Mouse (Mus musculus) hindbrain, embryonic 14.5 days (tissue): ENCODE measurements around the gene Arhgap44. TPM values are rescaled to one million over a fixed set of nuclear protein-coding genes. Genes with fewer than 3 reads are reported as not detected.

Experiments used
- ATAC-seq: fragments of 200-750 bp; cut with Nextera tagmentation; 2 replicates; pipeline ENCODE4 v1.8.0; 2017; ENCODE audit warnings: moderate number of reproducible peaks, mild to moderate bottlenecking, moderate TSS enrichment, moderate library complexity; ENCODE audit not compliant: low FRiP score
- DNase-seq: peaks from one replicate; pipeline ENCODE4 v3.0.0-alpha.2; 2015; ENCODE audit warnings: low spot score
- H3K27ac ChIP-seq: fragments of 300-500 bp; sonication (generic); 2 replicates; pipeline ENCODE4 v1.5.1; 2014; ENCODE audit warnings: mild to moderate bottlenecking, moderate library complexity
- H3K27me3 ChIP-seq: fragments of 300-500 bp; sonication (generic); 2 replicates; pipeline ENCODE4 v1.6.1; 2014; ENCODE audit warnings: mild to moderate bottlenecking, low read length, mixed read lengths; ENCODE audit not compliant: control insufficient read depth, insufficient read depth
- H3K36me3 ChIP-seq: fragments of 300-500 bp; sonication (generic); replicated peaks from 2 replicates; pipeline ENCODE4 v1.6.1; 2014; ENCODE audit not compliant: control insufficient read depth, insufficient read depth
- H3K4me1 ChIP-seq: fragments of 300-500 bp; sonication (generic); replicated peaks from 2 replicates; pipeline ENCODE4 v1.6.1; 2014; ENCODE audit warnings: antibody characterized with exemption, low read length, mixed read lengths; ENCODE audit not compliant: control insufficient read depth, insufficient read depth
- H3K4me2 ChIP-seq: fragments of 300-500 bp; sonication (generic); replicated peaks from 2 replicates; pipeline ENCODE4 v1.6.1; 2014; ENCODE audit warnings: mild to moderate bottlenecking, moderate library complexity
- H3K4me3 ChIP-seq: fragments of 300-500 bp; sonication (generic); replicated peaks from 2 replicates; pipeline ENCODE4 v1.5.1; 2014; ENCODE audit warnings: mild to moderate bottlenecking, low read length
- H3K9ac ChIP-seq: fragments of 300-500 bp; sonication (generic); 2 replicates; pipeline ENCODE4 v1.6.1; 2014
- H3K9me3 ChIP-seq: fragments of 300-500 bp; sonication (generic); 2 replicates; pipeline ENCODE4 v1.6.1; 2016; ENCODE audit warnings: low read length; ENCODE audit not compliant: control insufficient read depth
- WGBS: fragments of 180-500 bp; shearing (Covaris S2); extraction: QIAGEN DNeasy Blood & Tissue Kit; methylation state at CpG from one replicate; pipeline ENCODE4 v1.1.7; 2014; 5-methylcytosine and 5-hydroxymethylcytosine counted together
- polyA plus RNA-seq: library from polyadenylated mRNA; unstranded; fragments of >200 nt; fragmentation: Nextera tagmentation; extraction: Ambion mirVana; gene quantifications from 2 replicates; pipeline ENCODE4 v1.2.1, GENCODE M21; 2014

Gene Arhgap44
- polyA plus RNA-seq, 1 experiment from 2014 or later: 17.7 TPM

DNA sequence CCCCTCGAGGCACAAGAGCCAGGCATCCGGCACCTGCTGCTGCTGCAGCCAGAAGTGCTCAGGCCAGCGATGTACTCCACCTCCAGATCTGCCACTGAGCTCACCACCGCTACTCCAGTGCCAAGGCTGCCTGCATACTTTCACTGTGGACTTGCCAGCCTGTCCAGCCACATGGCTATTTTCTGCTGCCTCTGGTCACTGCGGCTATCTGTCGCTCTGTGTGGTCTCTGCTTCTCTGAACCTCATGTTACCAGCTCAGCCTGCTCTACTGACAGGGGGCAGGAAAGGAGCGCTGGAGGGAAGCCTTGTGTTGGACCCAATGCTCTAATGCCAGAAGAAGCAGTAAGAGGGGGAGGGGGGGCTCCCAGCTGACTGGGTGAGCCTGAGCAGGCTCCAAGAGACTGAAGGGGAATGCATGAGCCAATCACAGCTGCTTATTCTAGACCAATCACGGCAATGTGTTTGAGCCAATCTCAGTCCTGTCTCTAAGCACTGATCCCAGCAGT is 37.8 kb downstream of the Arhgap44 start:
- Histone ChIP-seq H3K27ac (no peak overlapping the region), H3K9ac (no peak overlapping the region), H3K4me1 (peaks cover 18% of the 10 kb centered on the region), H3K4me3 (no peak overlapping the region), H3K36me3 (no peaks in the 10 kb centered on the region), H3K4me2 (0 out of 2 replicates have a peak overlapping the region, but pooled peaks have one; percentile 1), H3K27me3 (no peaks in the 10 kb centered on the region), H3K9me3 (no peaks in the 10 kb centered on the region)
- ATAC-seq (peak; percentile 88), DNase-seq (peak; percentile 38)
- 61% methylated on average over 8 of the region's 8 CpGs for WGBS

DNA sequence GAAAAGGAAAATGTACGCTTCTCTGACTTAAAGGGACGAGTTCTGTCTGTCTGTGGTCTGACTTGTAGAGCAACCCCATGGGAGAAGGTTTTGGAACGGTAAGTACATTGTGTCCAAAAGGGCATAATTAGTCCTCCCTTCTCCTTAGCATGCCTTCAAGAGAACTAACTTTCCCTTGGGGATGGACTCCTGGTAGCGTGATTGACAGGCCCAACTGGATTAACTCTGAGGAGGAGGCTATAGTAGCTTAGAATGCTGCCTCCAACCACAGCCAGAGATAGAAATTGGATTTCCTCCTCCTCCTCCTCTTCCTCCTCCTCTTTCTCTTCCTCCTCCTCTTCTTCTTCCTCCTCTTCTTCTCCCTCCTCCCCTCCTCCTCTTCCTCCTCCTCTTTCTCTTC is 42.5 kb downstream of the Arhgap44 start:
- Histone ChIP-seq H3K36me3 (no peaks in the 10 kb centered on the region), H3K4me2 (no peak overlapping the region), H3K4me1 (peaks cover 3% of the 10 kb centered on the region; the same call in 1 of the 2 replicates), H3K9me3 (no peaks in the 10 kb centered on the region), H3K4me3 (no peak overlapping the region), H3K27ac (no peak overlapping the region), H3K27me3 (no peaks in the 10 kb centered on the region), H3K9ac (no peak overlapping the region)
- DNase-seq (no peak), ATAC-seq (no peak)
- 87% methylated on average over 4 of the region's 4 CpGs for WGBS

DNA sequence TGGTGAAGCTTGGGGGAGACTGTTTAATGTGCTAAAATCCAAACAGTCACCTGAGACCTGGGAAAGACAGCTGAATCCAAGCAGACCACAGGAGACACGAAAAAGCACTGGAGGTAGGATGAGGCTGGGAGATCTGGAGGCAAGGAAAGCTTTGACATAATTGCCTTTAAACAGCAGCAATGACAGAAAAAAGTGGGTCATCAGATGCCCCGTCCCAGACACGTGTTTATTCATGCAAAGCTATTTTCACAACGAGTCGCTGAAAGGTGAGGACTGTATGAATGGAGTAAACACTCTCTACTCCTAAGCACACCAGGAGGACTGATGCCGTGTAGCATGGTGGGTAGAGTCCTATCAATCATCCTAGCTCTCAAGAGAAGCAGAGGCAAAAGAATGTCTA is 47.0 kb downstream of the Arhgap44 start:
- ATAC-seq (no peak), DNase-seq (no peak)
- Histone ChIP-seq H3K4me2 (no peak overlapping the region), H3K9me3 (no peaks in the 10 kb centered on the region), H3K4me1 (peaks cover 15% of the 10 kb centered on the region), H3K36me3 (no peaks in the 10 kb centered on the region), H3K9ac (no peak overlapping the region), H3K4me3 (no peak overlapping the region), H3K27ac (no peak overlapping the region), H3K27me3 (no peaks in the 10 kb centered on the region)
- WGBS: 94% methylated on average over 6 of the region's 6 CpGs

DNA sequence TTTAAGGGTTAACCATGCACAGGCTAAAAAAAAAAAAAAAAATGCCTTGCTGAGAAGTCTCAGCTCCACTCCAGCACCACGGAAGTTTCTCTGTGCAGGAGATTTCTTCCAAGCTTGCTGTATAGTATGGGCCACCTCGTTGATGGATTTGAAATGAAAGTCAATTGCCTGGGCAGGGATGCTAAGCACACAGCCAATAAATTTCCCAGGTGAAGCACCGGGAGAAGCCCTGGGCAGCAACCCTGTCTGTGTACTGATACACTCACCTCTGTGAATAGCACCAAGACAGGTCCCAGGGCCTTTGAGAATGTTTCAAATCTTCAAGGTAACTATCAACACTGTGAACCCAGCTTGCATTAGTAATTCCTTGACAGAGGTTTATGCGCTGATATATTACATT is 50.7 kb downstream of the Arhgap44 start:
- no peak for ATAC-seq
- Histone ChIP-seq H3K9me3 (no peaks in the 10 kb centered on the region), H3K4me1 (peaks cover 20% of the 10 kb centered on the region), H3K9ac (no peak overlapping the region), H3K4me2 (no peak overlapping the region), H3K27ac (no peak overlapping the region), H3K27me3 (no peaks in the 10 kb centered on the region), H3K4me3 (no peak overlapping the region), H3K36me3 (no peaks in the 10 kb centered on the region)
- WGBS: 49% methylated on average over 4 of the region's 4 CpGs
- no peak for DNase-seq

DNA sequence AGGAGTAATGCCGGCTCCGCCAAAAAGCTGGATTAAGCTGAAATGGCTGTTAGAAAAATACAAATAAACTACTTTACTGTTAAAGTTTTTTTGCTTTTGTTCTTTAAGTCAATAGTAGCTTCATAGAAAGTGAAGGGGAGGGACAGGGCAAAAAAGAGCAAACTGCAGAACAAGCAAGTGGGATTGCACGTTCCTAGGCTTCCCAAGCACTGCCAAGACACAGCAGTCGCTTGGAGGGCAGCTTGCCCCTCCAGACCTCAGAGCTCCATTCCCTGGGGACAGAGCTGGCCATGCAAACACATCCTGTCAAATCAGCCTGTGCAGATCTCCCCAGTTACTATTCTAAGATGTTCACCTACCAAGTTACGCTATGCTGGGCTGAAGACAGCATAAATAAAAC is 51.1 kb downstream of the Arhgap44 start:
- H3K9me3 ChIP-seq: no peaks in the 10 kb centered on the region
- no peak overlapping the region for H3K27ac ChIP-seq
- H3K4me1 ChIP-seq: peaks cover 20% of the 10 kb centered on the region
- H3K4me3 ChIP-seq: no peak overlapping the region
- ATAC-seq: no peak
- H3K27me3 ChIP-seq: no peaks in the 10 kb centered on the region
- H3K4me2 ChIP-seq: no peak overlapping the region
- no peak overlapping the region for H3K9ac ChIP-seq
- DNase-seq: no peak
- H3K36me3 ChIP-seq: no peaks in the 10 kb centered on the region
- 55% methylated on average over 5 of the region's 5 CpGs for WGBS

DNA sequence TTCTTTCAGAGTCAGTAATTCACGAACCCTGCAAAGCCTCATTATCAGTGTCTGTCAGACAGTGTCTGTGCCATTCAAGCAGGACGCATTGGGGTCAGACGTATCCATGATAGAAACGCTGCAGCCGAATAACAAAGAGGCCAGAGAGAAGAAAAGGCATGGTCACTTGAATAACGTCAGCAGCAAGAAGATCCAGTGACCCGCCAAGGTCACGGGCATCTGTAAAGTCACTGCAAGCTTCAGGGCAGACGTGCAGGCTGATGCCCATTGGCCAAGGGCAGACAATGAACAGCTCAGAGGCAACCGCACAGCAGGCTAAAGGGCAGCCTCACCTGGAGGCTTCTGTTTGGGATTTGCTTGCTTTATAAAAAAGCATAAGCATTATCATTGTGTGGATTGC is 52.7 kb downstream of the Arhgap44 start:
- H3K27ac ChIP-seq: no peak overlapping the region
- H3K4me2 ChIP-seq: no peak overlapping the region
- H3K9me3 ChIP-seq: no peaks in the 10 kb centered on the region
- DNase-seq: no peak
- no peaks in the 10 kb centered on the region for H3K27me3 ChIP-seq
- H3K4me3 ChIP-seq: no peak overlapping the region
- 26% methylated on average over 10 of the region's 10 CpGs for WGBS
- H3K9ac ChIP-seq: no peak overlapping the region
- no peak for ATAC-seq
- no peaks in the 10 kb centered on the region for H3K36me3 ChIP-seq
- peaks cover 20% of the 10 kb centered on the region for H3K4me1 ChIP-seq

DNA sequence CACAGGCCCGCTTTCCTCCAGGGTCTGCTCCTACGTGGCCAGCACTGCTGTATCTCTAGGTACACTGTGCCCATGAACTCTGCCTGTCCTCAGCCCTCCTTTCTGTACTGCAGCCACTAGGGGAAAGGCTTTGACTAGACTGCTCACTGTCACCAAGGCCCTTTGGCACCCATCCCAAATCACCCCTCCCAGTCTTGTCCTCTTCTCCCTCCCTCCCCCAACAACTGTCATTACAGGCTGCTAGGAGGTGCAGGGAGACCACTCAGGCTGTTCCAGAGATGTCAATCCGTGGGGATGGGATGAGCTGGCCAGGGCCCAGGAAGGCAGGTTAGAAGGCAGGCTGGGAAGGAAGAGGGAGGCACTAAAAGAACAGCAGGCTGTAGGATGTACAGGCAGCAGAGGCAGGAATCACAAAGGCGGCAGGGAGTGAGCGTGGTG is 55.0 kb downstream of the Arhgap44 start:
- ATAC-seq: peak; percentile 70; the same call in 1 of the 2 replicates
- no peak overlapping the region for H3K27ac ChIP-seq
- no peak overlapping the region for H3K4me3 ChIP-seq
- H3K27me3 ChIP-seq: no peaks in the 10 kb centered on the region
- DNase-seq: peak; percentile 57
- H3K36me3 ChIP-seq: no peaks in the 10 kb centered on the region
- WGBS: 52% methylated on average over 5 of the region's 5 CpGs
- no peak overlapping the region for H3K4me2 ChIP-seq
- H3K9me3 ChIP-seq: no peaks in the 10 kb centered on the region
- peaks cover 20% of the 10 kb centered on the region for H3K4me1 ChIP-seq
- no peak overlapping the region for H3K9ac ChIP-seq

DNA sequence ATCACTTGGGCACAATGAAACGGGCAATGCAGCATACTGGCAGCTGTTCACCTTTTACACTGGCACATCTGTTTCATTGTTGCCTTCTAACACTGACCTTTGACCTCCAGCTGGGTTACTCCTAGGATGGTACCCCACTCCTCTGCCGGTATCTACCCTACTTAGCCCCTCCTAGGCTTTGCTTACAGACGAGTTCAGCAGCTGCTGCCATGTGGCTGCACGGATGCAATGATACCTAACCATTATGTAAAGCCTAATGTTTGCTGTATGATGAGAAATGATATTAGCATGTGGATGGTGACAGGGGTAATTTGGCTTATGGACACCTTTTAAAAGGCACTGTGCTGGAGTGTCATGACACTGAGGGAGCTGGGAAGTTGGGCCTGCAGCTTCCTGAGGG is 55.6 kb downstream of the Arhgap44 start:
- no peak for DNase-seq
- H3K27ac ChIP-seq: no peak overlapping the region
- H3K9ac ChIP-seq: no peak overlapping the region
- no peak overlapping the region for H3K4me3 ChIP-seq
- no peaks in the 10 kb centered on the region for H3K36me3 ChIP-seq
- H3K4me2 ChIP-seq: no peak overlapping the region
- 69% methylated on average over 4 of the region's 4 CpGs for WGBS
- H3K9me3 ChIP-seq: no peaks in the 10 kb centered on the region
- no peaks in the 10 kb centered on the region for H3K27me3 ChIP-seq
- no peak for ATAC-seq
- peaks cover 18% of the 10 kb centered on the region for H3K4me1 ChIP-seq

DNA sequence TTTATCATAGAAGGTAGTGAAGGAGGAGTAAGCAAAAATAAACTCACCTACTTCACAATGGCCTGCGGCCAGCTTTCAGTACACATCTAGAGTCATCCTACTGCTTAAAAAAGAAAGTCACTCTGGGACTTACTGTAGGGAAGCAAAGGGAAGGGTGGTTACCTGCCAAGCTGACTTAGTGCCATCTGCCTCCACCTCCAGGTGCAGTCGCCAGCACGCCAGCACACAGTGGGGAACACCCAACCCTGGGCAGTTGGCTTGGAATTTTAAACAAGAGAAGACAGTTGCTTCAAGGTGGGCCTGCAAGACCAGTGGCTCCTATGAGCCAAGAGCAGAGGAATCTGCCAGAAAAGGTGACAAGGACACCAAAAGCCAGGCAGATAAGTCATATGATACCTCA is 58.7 kb downstream of the Arhgap44 start:
- Histone ChIP-seq H3K4me2 (no peak overlapping the region), H3K27me3 (no peaks in the 10 kb centered on the region), H3K9me3 (no peaks in the 10 kb centered on the region), H3K4me3 (no peak overlapping the region), H3K4me1 (0 out of 2 replicates have a peak, but pooled peaks cover 6% of the 10 kb centered on the region), H3K27ac (no peak overlapping the region), H3K36me3 (no peaks in the 10 kb centered on the region), H3K9ac (no peak overlapping the region)
- DNase-seq: no peak
- WGBS: 89% methylated on average over 3 of the region's 3 CpGs
- no peak for ATAC-seq

DNA sequence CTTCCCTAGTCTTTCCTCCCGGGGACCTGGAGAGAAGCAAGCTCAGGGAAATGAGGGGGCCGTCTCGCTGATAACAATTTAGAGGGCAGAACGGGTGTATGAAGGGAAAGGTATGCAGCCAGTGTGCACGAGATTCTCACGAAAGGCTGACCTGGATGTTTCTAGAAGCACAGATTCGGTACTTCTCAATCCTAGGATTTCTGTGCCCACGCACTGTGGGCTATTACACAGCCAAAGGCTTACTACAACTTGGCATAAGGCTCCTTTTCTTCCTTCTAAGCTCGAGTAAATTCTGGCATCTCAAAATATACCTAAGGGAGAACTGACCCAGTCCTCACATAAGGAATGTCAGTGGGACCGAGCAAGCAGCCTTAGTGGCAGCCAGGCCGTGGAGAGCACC is 61.6 kb downstream of the Arhgap44 start:
- H3K4me2 ChIP-seq: no peak overlapping the region
- H3K36me3 ChIP-seq: no peaks in the 10 kb centered on the region
- H3K4me1 ChIP-seq: no peaks in the 10 kb centered on the region
- DNase-seq (no peak), ATAC-seq (no peak)
- H3K4me3 ChIP-seq: no peak overlapping the region
- no peaks in the 10 kb centered on the region for H3K27me3 ChIP-seq
- H3K9me3 ChIP-seq: no peaks in the 10 kb centered on the region
- 86% methylated on average over 11 of the region's 11 CpGs for WGBS
- no peak overlapping the region for H3K9ac ChIP-seq
- no peak overlapping the region for H3K27ac ChIP-seq
